Mouse (Mus musculus): ENCODE data around the gene Wfdc12.

- TF ChIP-seq CTCF (IDR thresholded peaks at IDR 0.05; ENCODE audit: low read depth) (no peak), EP300 (optimal IDR thresholded peaks at IDR 0.05) (no peak)
These were observed 9.6 kb downstream of the Wfdc12 start for GRCm38 (mm10) chr2:164180770-164181169.

Measured in stomach, postnatal 0 days (tissue).